Mouse (Mus musculus): ENCODE measurements around the gene Vps13c. TPM values are rescaled to one million over a fixed set of nuclear protein-coding genes. Genes with fewer than 3 reads are reported as not detected.

The Vps13c gene
- total and polyA plus RNA-seq, 3 experiments: 10.8 to 25.7 (median 18.4) TPM

- no peaks in the 10 kb centered on the region for H3K79me2 ChIP-seq (replicated peaks; ENCODE audit: control insufficient read depth, extremely low read depth, insufficient read depth, poor library complexity, severe bottlenecking)
- dilution Hi-C loops (cut with MboI; ENCODE audit: extremely low pct_ligation_motif_present, extremely low pct_unique_long_range_greater_than_20kb, low sequenced_read_pairs) (no loop called here), in situ Hi-C loops (cut with MboI; ENCODE audit: low pct_ligation_motif_present, low pct_unique_long_range_greater_than_20kb, low sequenced_read_pairs) (no loop called here)
- no peak overlapping the region for H3K4me3 ChIP-seq (replicated peaks in 1 of 3; ENCODE audit: low read depth in 2 of 3, low read length in 2 of 3, poor library complexity in 1 of 3)
- H3K27ac ChIP-seq (ENCODE audit: insufficient read depth, low read depth): no peak overlapping the region
- H3K36me3 ChIP-seq (replicated peaks in 1 of 2; ENCODE audit: control insufficient read depth in 1 of 2, insufficient read depth in 1 of 2, low read length in 1 of 2): no peaks in the 10 kb centered on the region
- no peak overlapping the region for H3K4me2 ChIP-seq (ENCODE audit: insufficient read depth, low read depth, poor library complexity, severe bottlenecking)
- H3K9me3 ChIP-seq (replicated peaks; ENCODE audit: low read length): no peaks in the 10 kb centered on the region
- no peaks in the 10 kb centered on the region for H3K27me3 ChIP-seq (replicated peaks)
- peaks cover 6 to 18% of the 10 kb centered on the region in 2 experiments for H3K4me1 ChIP-seq (ENCODE audit: control insufficient read depth in 1 of 2, insufficient read depth in 2 of 2)
- TF ChIP-seq KAT2A (IDR thresholded peaks at IDR 0.05; ENCODE audit: insufficient replicate concordance, low read length) (no peak), HCFC1 (IDR thresholded peaks at IDR 0.05; ENCODE audit: low read depth, low read length) (no peak), IRF4 (IDR thresholded peaks at IDR 0.05; ENCODE audit: low read depth, low read length) (no peak), NRF1 (IDR thresholded peaks at IDR 0.05; ENCODE audit: low read depth, low read length) (no peak), RCOR1 (conservative IDR thresholded peaks at IDR 0.05; ENCODE audit: low read depth, low read length) (no peak), POLR2AphosphoS2 (IDR thresholded peaks at IDR 0.05; ENCODE audit: low read depth, low read length) (no peak), SIN3A (IDR thresholded peaks at IDR 0.05; ENCODE audit: low read length) (no peak), MEF2A (IDR thresholded peaks at IDR 0.05; ENCODE audit: borderline replicate concordance, low read depth, low read length) (no peak), USF2 (conservative IDR thresholded peaks at IDR 0.05; ENCODE audit: low read depth, low read length) (no peak), CTCF (conservative IDR thresholded peaks at IDR 0.05 in 1 of 2, IDR thresholded peaks at IDR 0.05 in 1 of 2; ENCODE audit: low read depth in 2 of 2, low read length in 2 of 2) (peak; percentile 56 to 73; a peak in 3 of 4 replicates), MXI1 (IDR thresholded peaks at IDR 0.05; ENCODE audit: low read depth, low read length) (no peak), CHD1 (IDR thresholded peaks at IDR 0.05; ENCODE audit: low read depth, low read length) (no peak), SMC3 (IDR thresholded peaks at IDR 0.05; ENCODE audit: low read depth, low read length) (peak; percentile 77), RAD21 (IDR thresholded peaks at IDR 0.05; ENCODE audit: low read depth, low read length) (peak; percentile 69), TBP (conservative IDR thresholded peaks at IDR 0.05; ENCODE audit: low read depth, low read length) (no peak), CHD2 (IDR thresholded peaks at IDR 0.05; ENCODE audit: low read length) (no peak), ELF1 (IDR thresholded peaks at IDR 0.05; ENCODE audit: low read depth, low read length) (no peak), JUND (conservative IDR thresholded peaks at IDR 0.05; ENCODE audit: low read depth, low read length) (no peak), MAZ (IDR thresholded peaks at IDR 0.05; ENCODE audit: low read depth, low read length) (no peak), JUN (IDR thresholded peaks at IDR 0.05; ENCODE audit: insufficient read depth, low read depth, low read length) (no peak), POLR2A (IDR thresholded peaks at IDR 0.05; ENCODE audit: low read depth, low read length) (no peak)
- no peak overlapping the region for H3K9ac ChIP-seq (ENCODE audit: insufficient read depth, low read depth)
- peak; percentile 50 for DNase-seq (ENCODE audit: extremely low read depth)
Measured at GRCm38 (mm10) chr9:67802241-67802640, 38.0 kb upstream of the Vps13c start.

- Histone ChIP-seq H3K27ac (ENCODE audit: insufficient read depth, low read depth) (no peak overlapping the region), H3K9me3 (replicated peaks; ENCODE audit: low read length) (no peaks in the 10 kb centered on the region), H3K4me1 (ENCODE audit: control insufficient read depth in 1 of 2, insufficient read depth in 2 of 2) (peaks cover 0 to 2% of the 10 kb centered on the region in 2 experiments; a peak in 1 of 4 replicates), H3K27me3 (replicated peaks) (no peaks in the 10 kb centered on the region), H3K9ac (ENCODE audit: insufficient read depth, low read depth) (no peak overlapping the region), H3K4me3 (replicated peaks in 1 of 3; ENCODE audit: low read depth in 2 of 3, low read length in 2 of 3, poor library complexity in 1 of 3) (no peak overlapping the region), H3K4me2 (ENCODE audit: insufficient read depth, low read depth, poor library complexity, severe bottlenecking) (no peak overlapping the region), H3K79me2 (replicated peaks; ENCODE audit: control insufficient read depth, extremely low read depth, insufficient read depth, poor library complexity, severe bottlenecking) (no peaks in the 10 kb centered on the region), H3K36me3 (replicated peaks in 1 of 2; ENCODE audit: control insufficient read depth in 1 of 2, insufficient read depth in 1 of 2, low read length in 1 of 2) (no peaks in the 10 kb centered on the region)
- TF ChIP-seq CTCF (conservative IDR thresholded peaks at IDR 0.05 in 1 of 2, IDR thresholded peaks at IDR 0.05 in 1 of 2; ENCODE audit: low read depth in 2 of 2, low read length in 2 of 2) (no peak), MAZ (IDR thresholded peaks at IDR 0.05; ENCODE audit: low read depth, low read length) (no peak), RAD21 (IDR thresholded peaks at IDR 0.05; ENCODE audit: low read depth, low read length) (no peak), MXI1 (IDR thresholded peaks at IDR 0.05; ENCODE audit: low read depth, low read length) (no peak), SMC3 (IDR thresholded peaks at IDR 0.05; ENCODE audit: low read depth, low read length) (no peak), JUND (conservative IDR thresholded peaks at IDR 0.05; ENCODE audit: low read depth, low read length) (no peak), EP300 (IDR thresholded peaks at IDR 0.05; ENCODE audit: low read length) (no peak), POLR2AphosphoS2 (IDR thresholded peaks at IDR 0.05; ENCODE audit: low read depth, low read length) (no peak), E2F4 (IDR thresholded peaks at IDR 0.05; ENCODE audit: insufficient replicate concordance, low read depth, low read length) (no peak), MEF2A (IDR thresholded peaks at IDR 0.05; ENCODE audit: borderline replicate concordance, low read depth, low read length) (no peak), HCFC1 (IDR thresholded peaks at IDR 0.05; ENCODE audit: low read depth, low read length) (no peak), ZNF384 (IDR thresholded peaks at IDR 0.05; ENCODE audit: low read depth, low read length) (no peak)
- DNase-seq (ENCODE audit: extremely low read depth): no peak
- in situ Hi-C loops (cut with MboI; ENCODE audit: low pct_ligation_motif_present, low pct_unique_long_range_greater_than_20kb, low sequenced_read_pairs): no loop called here
- dilution Hi-C loops (cut with MboI; ENCODE audit: extremely low pct_ligation_motif_present, extremely low pct_unique_long_range_greater_than_20kb, low sequenced_read_pairs): no loop called here
Measured at GRCm38 (mm10) chr9:67807000-67807399, 33.2 kb upstream of the Vps13c start.
